Mouse (Mus musculus) forebrain, postnatal 0 days (tissue): Measurements from ENCODE around the gene Timm44. TPM values are rescaled to one million over a fixed set of nuclear protein-coding genes. Genes with fewer than 3 reads are reported as not detected.

Experiments used
- ATAC-seq: fragments of 200-750 bp; cut with Nextera tagmentation; 2 replicates; pipeline ENCODE4 v1.8.0; 2017; ENCODE audit warnings: mild to moderate bottlenecking, moderate library complexity
- DNase-seq: peaks from one replicate; pipeline ENCODE4 v3.0.0-alpha.2; 2015
- H3K27ac ChIP-seq: fragments of 300-500 bp; sonication (generic); 2 replicates; pipeline ENCODE4 v1.5.1; 2014; ENCODE audit warnings: low read depth, mild to moderate bottlenecking, antibody characterized with exemption, low read length, moderate library complexity, mixed read lengths
- H3K27me3 ChIP-seq: fragments of 300-500 bp; sonication (generic); 2 replicates; pipeline ENCODE4 v1.6.1; 2014; ENCODE audit warnings: mild to moderate bottlenecking, low read length, mixed read lengths; ENCODE audit not compliant: insufficient read depth
- H3K36me3 ChIP-seq: fragments of 300-500 bp; sonication (generic); 2 replicates; pipeline ENCODE4 v1.6.1; 2014; ENCODE audit warnings: mild to moderate bottlenecking, moderate library complexity; ENCODE audit not compliant: insufficient read depth
- H3K4me1 ChIP-seq: fragments of 300-500 bp; sonication (generic); 2 replicates; pipeline ENCODE4 v1.6.1; 2014; ENCODE audit warnings: antibody characterized with exemption; ENCODE audit not compliant: insufficient read depth
- H3K4me2 ChIP-seq: fragments of 300-500 bp; sonication (generic); 2 replicates; pipeline ENCODE4 v1.6.1; 2014; ENCODE audit warnings: low read depth, mild to moderate bottlenecking, moderate library complexity
- H3K4me3 ChIP-seq: fragments of 300-500 bp; sonication (generic); 2 replicates; pipeline ENCODE4 v1.5.1; 2014; ENCODE audit warnings: low read depth, low read length, mixed read lengths
- H3K9ac ChIP-seq: fragments of 300-500 bp; sonication (generic); 2 replicates; pipeline ENCODE4 v1.6.1; 2014; ENCODE audit warnings: mild to moderate bottlenecking
- H3K9me3 ChIP-seq: fragments of 300-500 bp; sonication (generic); 2 replicates; pipeline ENCODE4 v1.6.1; 2016; ENCODE audit warnings: low read length
- CTCF ChIP-seq: sonication (generic); IDR thresholded peaks from 2 replicates; pipeline ENCODE4 v1.5.1; 2016; ENCODE audit warnings: antibody characterized with exemption, control low read depth, low read depth
- WGBS: fragments of 180-500 bp; shearing (Covaris S2); extraction: QIAGEN DNeasy Blood & Tissue Kit; methylation state at CpG from one replicate; pipeline ENCODE4 v1.1.7; 2014; 5-methylcytosine and 5-hydroxymethylcytosine counted together
- polyA plus RNA-seq: library from polyadenylated mRNA; unstranded; fragments of >200 nt; fragmentation: Nextera tagmentation; extraction: Ambion mirVana; gene quantifications from 2 replicates; pipeline ENCODE4 v1.2.1, GENCODE M21; 2015
- total RNA-seq: library from RNA; depleted of rRNA; stranded (reverse); fragments of >200 nt; gene quantifications from 2 replicates; pipeline ENCODE4 v1.2.3, GENCODE M21; 2014

The Timm44 gene
- total and polyA plus RNA-seq, 2 experiments from 2014 or later, result 33.7 to 65.7 TPM

DNA sequence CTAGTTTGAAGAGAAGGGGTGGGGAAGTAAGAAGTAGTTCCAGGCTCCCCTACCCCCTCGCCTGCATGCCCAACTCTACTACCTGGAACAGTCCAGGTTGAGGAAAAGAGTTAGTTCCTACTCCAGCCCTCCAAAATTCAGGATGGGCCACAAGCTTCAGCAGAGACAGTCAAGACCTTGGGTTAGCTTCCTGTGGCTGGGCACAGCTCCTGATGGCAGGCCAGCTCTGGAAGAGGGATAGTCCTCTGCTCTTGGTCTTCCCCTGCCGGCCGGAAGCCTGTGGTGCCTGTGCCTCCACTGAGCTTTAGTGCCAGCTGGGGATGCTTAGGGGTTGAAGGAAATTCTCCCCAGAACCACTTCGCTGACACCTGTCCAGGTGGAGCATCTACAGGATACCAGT lies 49.4 kb downstream of the Timm44 start:
- ATAC-seq, result no peak

DNA sequence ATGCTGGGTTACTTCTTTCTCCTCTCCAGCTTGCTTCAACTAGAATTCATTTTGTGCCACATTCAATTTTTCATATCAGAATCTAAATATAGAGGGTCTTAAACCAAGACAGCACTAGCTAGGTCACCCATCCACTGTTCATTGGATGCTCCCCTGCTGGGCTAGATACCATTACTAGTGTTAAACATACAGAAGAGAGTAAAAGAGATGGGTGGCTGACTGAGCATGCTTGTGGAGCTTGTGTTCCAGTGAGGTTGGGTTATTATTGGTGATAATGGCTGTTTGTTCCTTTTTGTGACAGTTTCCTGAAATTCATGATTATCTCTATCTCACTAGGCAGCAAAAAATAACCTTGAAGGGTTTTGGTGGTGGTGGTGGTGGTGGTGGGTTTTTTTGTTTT lies 53.7 kb downstream of the Timm44 start:
- no peak for TF ChIP-seq CTCF
- H3K9ac ChIP-seq, result no peak overlapping the region
- H3K27ac ChIP-seq, result no peak overlapping the region
- DNase-seq, result no peak
- no peaks in the 10 kb centered on the region for H3K36me3 ChIP-seq
- no peak overlapping the region for H3K4me2 ChIP-seq
- H3K4me1 ChIP-seq, result no peaks in the 10 kb centered on the region
- ATAC-seq, result no peak
- H3K4me3 ChIP-seq, result no peak overlapping the region
- H3K27me3 ChIP-seq, result no peaks in the 10 kb centered on the region
- no peaks in the 10 kb centered on the region for H3K9me3 ChIP-seq

More for the DNA sequence above, 49.4 kb downstream of the Timm44 start:
- H3K9me3 ChIP-seq, result no peaks in the 10 kb centered on the region
- no peak for DNase-seq
- H3K36me3 ChIP-seq, result no peaks in the 10 kb centered on the region
- no peak overlapping the region for H3K27ac ChIP-seq
- 30% methylated on average over 4 of the region's 4 CpGs for WGBS
- no peak; the same call in 1 of the 2 replicates for TF ChIP-seq CTCF
- no peak overlapping the region for H3K9ac ChIP-seq
- H3K4me1 ChIP-seq, result no peaks in the 10 kb centered on the region
- H3K4me2 ChIP-seq, result 0 out of 2 replicates have a peak overlapping the region, but pooled peaks have one; percentile 17
- no peak overlapping the region for H3K4me3 ChIP-seq
- no peaks in the 10 kb centered on the region for H3K27me3 ChIP-seq

DNA sequence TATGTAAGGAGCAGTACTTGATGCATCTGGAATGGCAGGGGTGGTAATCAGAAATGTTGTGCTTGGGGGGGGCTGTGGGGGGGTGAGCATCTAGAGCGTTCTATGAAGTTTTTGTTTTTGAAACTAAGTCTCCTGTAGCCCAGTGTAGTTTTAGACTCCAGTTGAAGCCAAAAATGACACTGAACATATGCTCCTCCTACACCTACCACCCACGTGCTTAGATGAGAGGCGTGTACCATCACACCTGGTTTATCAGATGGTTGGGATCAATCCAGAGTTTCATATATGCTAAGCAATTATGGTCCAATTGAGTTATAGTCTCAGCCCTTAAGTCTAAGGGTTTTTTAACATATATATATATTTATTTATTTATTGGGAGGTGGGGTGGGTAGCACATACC lies 56.1 kb downstream of the Timm44 start:
- Histone ChIP-seq H3K4me1 (peaks cover 12% of the 10 kb centered on the region), H3K4me2 (no peak overlapping the region), H3K9ac (no peak overlapping the region), H3K9me3 (no peaks in the 10 kb centered on the region), H3K27ac (no peak overlapping the region), H3K27me3 (no peaks in the 10 kb centered on the region), H3K4me3 (no peak overlapping the region), H3K36me3 (peaks cover 4% of the 10 kb centered on the region; the same call in 1 of the 2 replicates)
- no peak for TF ChIP-seq CTCF
- 91% methylated on average over 3 of the region's 3 CpGs for WGBS
- ATAC-seq (no peak), DNase-seq (no peak)

DNA sequence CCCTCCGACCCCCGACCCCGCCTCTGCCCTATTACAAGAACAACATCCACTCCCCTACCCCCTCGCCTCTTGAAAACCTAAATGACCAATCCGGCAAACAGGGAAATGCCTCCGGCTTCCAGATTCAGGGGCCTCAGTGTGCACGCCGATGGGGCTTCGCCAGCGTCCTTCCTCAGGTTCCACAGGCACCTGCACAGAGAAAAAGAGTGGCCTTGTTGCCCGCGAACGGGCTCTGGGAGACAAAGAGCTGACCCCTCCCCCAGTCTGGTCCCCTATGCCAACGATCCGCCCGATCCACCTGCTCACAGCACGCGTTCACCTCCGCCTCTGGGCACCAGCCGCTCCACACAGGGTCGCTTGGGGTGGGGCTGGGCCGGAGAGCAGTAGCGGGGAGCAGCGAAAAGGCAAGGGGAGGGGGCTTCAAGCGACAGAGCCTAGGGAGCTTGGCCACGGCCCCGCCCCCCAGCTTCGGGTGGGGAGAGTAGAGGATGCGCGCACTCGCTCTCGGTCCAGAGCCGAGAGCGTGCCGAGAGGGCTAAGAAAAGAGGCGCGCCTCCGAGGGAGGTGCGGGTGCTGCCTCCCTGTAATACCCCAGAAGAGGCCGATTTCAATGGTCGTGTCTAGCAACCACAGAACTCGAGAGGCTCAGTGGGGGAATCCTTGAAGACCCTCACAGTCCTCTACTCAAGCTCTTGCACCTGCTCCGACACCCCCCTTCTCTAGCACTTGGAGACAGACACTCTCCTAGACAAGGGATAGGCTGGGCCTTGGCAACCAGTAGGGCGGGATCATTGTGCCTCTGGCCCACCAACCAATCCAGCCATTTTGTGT lies 58.7 kb downstream of the Timm44 start, which contains the start of gene Prr36:
Gene Prr36 (minus strand): TSS at position 669 of the 831 bp plus-strand sequence.
- Histone ChIP-seq H3K4me2 (peak within 1 kb of the TSS; percentile 85), H3K9ac (peak within 1 kb of the TSS; percentile 95), H3K27me3 (no peaks in the 10 kb centered on the region), H3K36me3 (peaks cover 4% of the 10 kb centered on the region; the same call in 1 of the 2 replicates), H3K4me1 (peaks cover 26% of the 10 kb centered on the region), H3K27ac (peak within 1 kb of the TSS; percentile 96), H3K4me3 (peak within 1 kb of the TSS; percentile 82), H3K9me3 (no peaks in the 10 kb centered on the region)
- TF ChIP-seq CTCF, result no peak
- ATAC-seq (peak; percentile 94), DNase-seq (peak; percentile 91)
- WGBS, result under 1% methylated on average over 43 of the region's 44 CpGs

DNA sequence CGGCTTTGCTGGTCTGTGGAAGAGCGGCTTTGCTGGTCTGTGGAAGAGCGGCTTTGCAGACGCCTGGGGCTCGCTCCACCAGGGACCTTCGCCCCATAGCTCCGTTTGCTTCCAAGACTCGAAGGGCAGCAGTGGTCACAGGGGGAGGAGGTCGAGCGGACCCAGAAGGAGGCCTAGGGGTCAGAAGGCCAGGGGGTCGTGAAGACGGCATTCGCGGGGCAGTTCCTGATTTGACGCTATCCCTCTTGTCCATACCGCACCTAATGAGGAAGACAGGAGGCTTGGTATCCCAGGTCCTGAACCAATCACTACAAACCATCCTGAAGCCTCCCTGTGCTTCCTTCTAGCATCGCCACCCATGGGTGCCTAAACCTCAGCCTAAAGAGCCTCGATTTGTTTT lies 59.4 kb downstream of the Timm44 start:
- no peak for TF ChIP-seq CTCF
- ATAC-seq (peak; percentile 12), DNase-seq (no peak)
- Histone ChIP-seq H3K4me1 (peaks cover 26% of the 10 kb centered on the region), H3K9me3 (no peaks in the 10 kb centered on the region), H3K27ac (peak overlapping the region; percentile 96), H3K9ac (peak overlapping the region; percentile 95), H3K4me3 (peak overlapping the region; percentile 82), H3K4me2 (peak overlapping the region; percentile 85), H3K27me3 (no peaks in the 10 kb centered on the region), H3K36me3 (peaks cover 4% of the 10 kb centered on the region; the same call in 1 of the 2 replicates)
- 4% methylated on average over 18 of the region's 18 CpGs for WGBS

DNA sequence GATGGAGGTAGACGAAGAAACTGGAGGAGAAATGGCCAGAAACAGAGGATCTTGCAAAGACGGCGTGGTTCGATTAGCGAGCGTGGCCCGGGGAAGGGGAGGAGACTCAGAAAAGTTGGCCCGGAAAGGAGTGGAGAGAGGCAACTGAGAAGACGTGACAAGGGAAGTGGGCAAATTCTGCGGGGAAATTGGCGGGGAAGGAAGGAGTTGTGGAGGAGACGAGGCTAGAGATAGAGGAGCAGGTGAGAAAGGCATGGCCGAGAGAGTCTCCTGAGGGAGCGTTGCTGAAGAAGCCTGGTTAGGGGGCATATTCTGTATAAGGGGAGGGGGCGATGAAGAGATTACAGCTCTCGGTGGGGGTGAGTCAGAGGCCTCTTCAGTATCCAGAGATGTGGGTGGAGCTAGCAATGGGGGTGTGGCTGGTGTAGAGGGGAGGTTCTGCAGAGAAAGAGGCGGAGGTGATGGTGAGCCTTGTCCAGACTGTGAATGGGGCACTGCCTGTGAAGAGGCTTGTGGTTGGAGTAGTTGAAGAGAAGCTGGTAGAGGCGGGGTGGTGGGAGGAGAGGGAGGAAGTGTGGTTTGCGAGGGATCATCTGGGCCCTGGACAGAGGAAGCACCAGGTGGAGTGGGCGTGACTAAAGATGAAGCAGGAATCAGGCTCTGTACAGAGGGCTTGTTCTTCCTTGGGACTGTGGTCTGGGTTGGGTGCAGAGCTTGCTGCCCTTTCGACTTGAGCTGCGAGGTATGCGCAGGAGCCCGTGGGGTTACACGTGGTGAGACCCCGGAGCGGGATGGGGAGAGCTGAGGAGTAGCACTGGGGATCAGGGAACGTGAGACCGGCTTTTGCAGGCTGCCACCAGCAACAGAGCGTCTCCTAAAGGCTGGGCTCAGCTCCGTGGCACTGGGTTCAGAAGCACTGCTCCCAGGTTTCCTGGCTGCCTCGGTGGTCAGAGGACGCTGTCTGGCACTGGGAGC lies 61.4 kb downstream of the Timm44 start:
- Histone ChIP-seq H3K27ac (0 out of 2 replicates have a peak overlapping the region, but pooled peaks have one; percentile 9), H3K36me3 (peaks cover 20% of the 10 kb centered on the region), H3K4me1 (peaks cover 26% of the 10 kb centered on the region), H3K27me3 (no peaks in the 10 kb centered on the region), H3K4me3 (peak overlapping the region; percentile 39; the same call in 1 of the 2 replicates), H3K4me2 (peak overlapping the region; percentile 85), H3K9ac (peak overlapping the region; percentile 56; the same call in 1 of the 2 replicates), H3K9me3 (no peaks in the 10 kb centered on the region)
- DNase-seq (no peak), ATAC-seq (no peak)
- WGBS, result 21% methylated on average over 33 of the region's 33 CpGs
- TF ChIP-seq CTCF, result no peak
